Mouse (Mus musculus) erythroblast, embryonic 14.5 days (primary cell): ENCODE data around the gene Ghr. TPM values are rescaled to one million over a fixed set of nuclear protein-coding genes. Genes with fewer than 3 reads are reported as not detected.

ENCODE experiments used
- H3K27me3 ChIP-seq: 2 replicates; pipeline ENCODE4 v1.6.1; 2012; ENCODE audit warnings: inconsistent platforms; ENCODE audit not compliant: control insufficient read depth
- H3K36me3 ChIP-seq: 2 replicates; pipeline ENCODE4 v1.6.1; 2012; ENCODE audit warnings: mild to moderate bottlenecking, inconsistent platforms; ENCODE audit not compliant: control insufficient read depth
- H3K4me1 ChIP-seq: 2 replicates; pipeline ENCODE4 v1.6.1; 2012; ENCODE audit warnings: inconsistent platforms; ENCODE audit not compliant: control insufficient read depth
- H3K4me3 ChIP-seq: replicated peaks from 2 replicates; pipeline ENCODE3; 2012; ENCODE audit warnings: moderate library complexity, mild to moderate bottlenecking, inconsistent platforms
- H3K9me3 ChIP-seq: 2 replicates; pipeline ENCODE4 v1.6.1; 2012; ENCODE audit warnings: low read length, inconsistent platforms, mixed read lengths; ENCODE audit not compliant: control insufficient read depth
- GATA1 ChIP-seq: IDR thresholded peaks from 2 replicates; pipeline ENCODE4 v1.6.1; 2012; ENCODE audit warnings: low read length, inconsistent platforms, mixed read lengths
- TAL1 ChIP-seq: IDR thresholded peaks from 3 replicates; pipeline ENCODE4 v1.6.1; 2012; ENCODE audit warnings: low read length, inconsistent platforms, mixed read lengths
- polyA plus RNA-seq: library from polyadenylated mRNA; stranded (reverse); fragments of >175 nt; gene quantifications from 2 replicates; pipeline ENCODE4 v1.2.3, GENCODE M21; 2012

Gene Ghr
- polyA plus RNA-seq, 1 experiment, result not detected

DNA sequence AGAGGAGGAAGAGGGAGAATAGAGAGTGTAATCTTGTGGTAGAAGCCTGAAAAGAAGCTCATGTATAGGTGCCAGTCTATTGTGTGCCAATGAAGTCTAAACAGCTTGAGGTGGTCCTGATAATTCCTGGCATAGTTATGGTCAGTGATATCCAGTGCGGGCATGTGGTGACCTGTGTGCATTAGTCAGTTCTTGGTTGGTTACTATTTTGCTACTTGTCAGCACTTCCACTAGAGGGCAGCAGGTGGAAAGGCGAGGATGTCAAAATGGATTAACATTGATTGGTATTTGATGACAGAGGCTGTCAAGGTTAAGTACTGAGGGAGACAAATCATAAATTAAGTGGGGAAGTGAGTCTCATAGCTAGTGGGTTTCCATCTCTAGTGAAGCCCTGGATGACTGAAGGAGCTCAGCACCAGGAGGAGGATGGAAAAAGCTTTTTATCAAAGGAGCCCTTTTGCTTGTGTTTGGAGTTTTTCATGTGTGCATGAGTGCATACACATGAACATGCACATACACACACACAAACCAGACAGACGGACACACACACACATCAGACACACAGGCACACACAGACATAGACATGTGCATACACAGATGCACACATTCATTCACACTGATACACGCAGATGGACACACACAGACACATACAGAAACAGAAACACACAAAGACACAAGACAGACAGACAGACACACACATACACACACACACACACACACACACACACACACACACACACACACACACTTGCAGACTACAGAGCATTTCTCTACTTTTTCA lies 141.6 kb downstream of the Ghr start:
- no peaks in the 10 kb centered on the region for H3K9me3 ChIP-seq
- H3K27me3 ChIP-seq, result no peaks in the 10 kb centered on the region
- TF ChIP-seq TAL1 (no peak), GATA1 (no peak)
- H3K4me3 ChIP-seq, result no peak overlapping the region
- H3K36me3 ChIP-seq, result no peaks in the 10 kb centered on the region
- no peaks in the 10 kb centered on the region for H3K4me1 ChIP-seq

DNA sequence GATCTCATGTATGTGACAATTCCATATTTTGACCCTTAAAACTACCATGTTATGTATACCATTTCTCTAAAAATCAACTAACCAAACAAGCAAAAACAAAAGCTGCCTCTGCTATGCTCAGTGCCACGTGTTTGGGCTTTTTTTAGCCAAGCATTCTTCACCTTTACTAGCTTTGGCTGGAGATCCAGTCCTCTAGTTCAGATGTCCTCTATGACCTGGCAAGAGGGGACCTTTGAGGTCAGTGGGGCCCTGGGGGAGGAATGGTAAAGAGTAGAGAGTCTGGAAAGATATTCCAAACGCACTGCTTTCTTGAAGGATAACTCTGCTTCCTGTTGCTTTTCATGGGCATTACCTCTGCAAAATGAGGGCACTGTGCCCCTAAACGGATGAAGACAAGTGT lies 145.9 kb downstream of the Ghr start:
- H3K4me3 ChIP-seq, result no peak overlapping the region
- no peak for TF ChIP-seq TAL1
- no peak for TF ChIP-seq GATA1
- no peaks in the 10 kb centered on the region for H3K36me3 ChIP-seq
- H3K27me3 ChIP-seq, result no peaks in the 10 kb centered on the region
- H3K4me1 ChIP-seq, result no peaks in the 10 kb centered on the region
- H3K9me3 ChIP-seq, result no peaks in the 10 kb centered on the region

DNA sequence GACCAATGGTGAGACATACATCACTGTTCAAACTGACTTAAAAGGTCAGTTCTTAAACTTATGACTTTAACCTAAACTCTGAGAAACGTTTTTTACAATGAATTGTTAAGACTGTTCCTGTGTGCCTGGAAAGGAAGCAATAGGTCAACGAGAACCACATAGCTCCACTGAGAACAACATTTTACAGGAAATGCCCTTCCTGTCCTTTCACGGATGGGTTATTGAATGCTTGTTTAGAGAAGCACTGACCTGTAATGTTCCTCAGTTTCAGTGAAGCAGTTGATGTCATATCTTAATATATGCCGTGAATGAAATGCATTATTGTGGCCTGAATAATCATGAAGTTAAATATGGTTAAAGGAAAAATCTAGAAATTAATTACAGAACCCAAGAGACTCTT lies 147.7 kb downstream of the Ghr start:
- no peaks in the 10 kb centered on the region for H3K9me3 ChIP-seq
- no peaks in the 10 kb centered on the region for H3K4me1 ChIP-seq
- H3K36me3 ChIP-seq, result no peaks in the 10 kb centered on the region
- H3K4me3 ChIP-seq, result no peak overlapping the region
- TF ChIP-seq GATA1 (no peak), TAL1 (no peak)
- H3K27me3 ChIP-seq, result no peaks in the 10 kb centered on the region

DNA sequence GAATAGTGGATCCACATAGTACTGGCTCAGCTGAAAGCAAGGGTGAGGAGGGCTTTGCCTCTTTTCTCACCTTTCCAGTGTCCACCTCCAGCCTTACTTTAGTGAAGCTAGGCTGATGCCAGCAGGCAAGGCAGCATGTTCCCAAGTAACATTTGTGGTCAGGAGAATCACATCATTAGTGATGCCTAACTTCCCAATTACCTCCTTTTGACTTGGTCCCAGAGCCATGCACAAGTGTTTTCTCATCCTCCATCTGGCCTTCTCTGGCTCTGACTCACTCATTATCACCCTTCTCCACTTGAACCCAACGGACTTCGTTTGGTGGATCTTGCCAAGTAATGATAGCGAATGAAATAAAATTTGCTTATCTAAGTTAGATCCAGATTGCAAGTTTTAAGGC lies 148.8 kb downstream of the Ghr start:
- H3K27me3 ChIP-seq, result no peaks in the 10 kb centered on the region
- H3K4me1 ChIP-seq, result no peaks in the 10 kb centered on the region
- no peaks in the 10 kb centered on the region for H3K9me3 ChIP-seq
- TF ChIP-seq TAL1, result no peak
- TF ChIP-seq GATA1, result no peak
- no peaks in the 10 kb centered on the region for H3K36me3 ChIP-seq
- H3K4me3 ChIP-seq, result no peak overlapping the region

DNA sequence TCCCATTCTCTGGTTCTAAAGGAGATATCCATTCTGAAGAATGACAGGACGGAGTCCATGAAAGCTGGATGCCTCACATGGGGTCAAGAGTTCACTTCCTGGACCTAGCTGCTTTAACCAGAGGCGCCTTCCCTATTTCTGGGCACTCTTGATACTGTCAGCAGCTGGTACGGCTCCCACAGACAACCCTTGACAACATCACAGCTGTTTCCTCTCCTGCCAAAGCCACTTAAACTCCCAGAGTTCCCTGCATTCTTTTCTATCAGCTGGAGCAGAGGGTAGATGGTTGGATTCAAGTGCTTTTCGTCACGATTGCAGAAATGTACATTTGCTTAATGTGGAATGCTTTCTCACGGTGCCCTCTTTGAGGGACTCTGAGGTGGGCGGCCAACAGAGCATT lies 150.0 kb downstream of the Ghr start:
- no peak for TF ChIP-seq GATA1
- no peak for TF ChIP-seq TAL1
- Histone ChIP-seq H3K4me1 (no peaks in the 10 kb centered on the region), H3K4me3 (no peak overlapping the region), H3K9me3 (no peaks in the 10 kb centered on the region), H3K36me3 (no peaks in the 10 kb centered on the region), H3K27me3 (no peaks in the 10 kb centered on the region)

DNA sequence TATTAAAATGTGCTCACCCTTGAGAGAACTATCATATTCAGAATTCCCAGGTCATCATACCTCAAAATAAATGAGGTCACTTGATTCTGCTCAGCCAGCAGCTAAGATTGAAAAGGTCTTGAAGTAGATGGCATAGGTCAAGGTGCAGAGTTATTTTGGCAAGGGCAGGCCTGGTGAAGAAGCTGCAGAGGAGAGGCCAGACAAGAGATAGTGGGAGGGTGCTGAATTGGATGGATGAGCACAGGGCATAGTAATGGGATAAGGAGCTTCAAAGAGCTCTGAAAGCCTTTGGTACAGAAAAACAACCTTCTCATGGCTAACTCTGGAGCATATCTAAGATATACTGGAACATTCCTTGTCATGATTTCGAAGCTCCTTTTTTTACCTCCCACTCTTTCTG lies 150.5 kb downstream of the Ghr start:
- no peaks in the 10 kb centered on the region for H3K27me3 ChIP-seq
- TF ChIP-seq GATA1, result no peak
- no peak for TF ChIP-seq TAL1
- no peaks in the 10 kb centered on the region for H3K36me3 ChIP-seq

DNA sequence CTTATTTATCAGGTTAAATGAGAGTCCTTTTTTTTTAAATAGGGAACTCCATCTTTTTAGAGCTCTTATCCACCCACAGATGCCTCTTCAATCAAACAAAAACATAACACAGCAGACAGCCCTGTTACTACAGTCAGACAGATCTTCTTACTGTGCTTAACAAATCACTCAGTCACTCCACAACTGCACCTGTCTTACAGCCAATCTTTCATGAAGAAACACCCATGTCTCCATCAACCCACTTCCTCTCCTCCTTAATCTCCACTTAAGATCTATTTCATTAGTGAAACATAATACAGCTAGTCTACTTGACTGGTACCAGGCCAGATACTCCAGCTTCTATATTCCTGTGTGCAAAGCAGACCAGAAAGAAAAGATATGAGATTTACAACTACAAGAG lies 153.9 kb downstream of the Ghr start:
- no peaks in the 10 kb centered on the region for H3K36me3 ChIP-seq
- TF ChIP-seq GATA1 (no peak), TAL1 (no peak)
- H3K9me3 ChIP-seq, result no peaks in the 10 kb centered on the region
- H3K4me1 ChIP-seq, result no peaks in the 10 kb centered on the region
- no peak overlapping the region for H3K4me3 ChIP-seq
- H3K27me3 ChIP-seq, result no peaks in the 10 kb centered on the region

More for the DNA sequence above, 150.5 kb downstream of the Ghr start:
- Histone ChIP-seq H3K9me3 (no peaks in the 10 kb centered on the region), H3K4me1 (no peaks in the 10 kb centered on the region), H3K4me3 (no peak overlapping the region)

DNA sequence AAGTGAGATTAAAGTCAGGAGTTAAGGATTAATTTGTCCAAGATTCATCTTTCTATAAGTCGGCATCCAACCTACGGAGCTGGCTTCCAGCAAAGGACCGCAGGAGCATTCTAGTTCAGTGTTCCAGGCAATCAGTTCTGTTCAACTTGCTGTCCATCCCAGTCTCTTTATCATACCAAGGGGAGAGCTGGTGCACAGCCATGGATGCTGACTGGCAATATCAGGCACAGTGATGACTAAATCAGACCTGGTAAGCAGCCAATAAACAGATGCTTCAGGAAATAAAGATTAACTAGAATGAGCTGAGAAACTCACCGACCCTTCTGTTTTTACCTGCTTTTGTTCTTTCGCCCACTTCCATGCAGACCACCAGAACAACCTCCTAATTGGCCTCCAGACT lies 154.3 kb downstream of the Ghr start:
- H3K36me3 ChIP-seq, result no peaks in the 10 kb centered on the region
- H3K4me3 ChIP-seq, result no peak overlapping the region
- no peak for TF ChIP-seq TAL1
- no peak for TF ChIP-seq GATA1
- H3K4me1 ChIP-seq, result no peaks in the 10 kb centered on the region
- no peaks in the 10 kb centered on the region for H3K27me3 ChIP-seq
- H3K9me3 ChIP-seq, result no peaks in the 10 kb centered on the region

DNA sequence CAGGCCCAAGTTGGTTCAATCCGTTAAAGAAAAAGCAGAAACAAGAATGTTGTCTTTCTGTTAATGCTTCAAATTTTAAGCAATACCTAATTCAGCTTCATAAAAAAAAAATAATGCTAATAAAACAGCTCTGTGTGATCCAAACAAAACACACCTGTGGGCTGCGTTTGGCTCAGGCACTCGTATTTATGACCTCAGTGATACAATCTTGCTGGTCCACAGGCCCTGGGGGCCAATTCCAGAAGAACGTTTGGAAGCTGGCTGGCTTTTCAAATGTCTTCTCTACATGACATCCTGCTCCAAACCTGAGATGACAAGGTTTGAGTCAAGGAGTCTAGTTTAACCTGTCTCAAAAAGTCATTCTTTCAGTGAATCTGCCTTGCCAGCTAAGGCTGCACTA lies 156.9 kb downstream of the Ghr start:
- H3K36me3 ChIP-seq, result no peaks in the 10 kb centered on the region
- H3K4me1 ChIP-seq, result no peaks in the 10 kb centered on the region
- no peak overlapping the region for H3K4me3 ChIP-seq
- H3K9me3 ChIP-seq, result no peaks in the 10 kb centered on the region
- TF ChIP-seq GATA1, result no peak
- H3K27me3 ChIP-seq, result no peaks in the 10 kb centered on the region

DNA sequence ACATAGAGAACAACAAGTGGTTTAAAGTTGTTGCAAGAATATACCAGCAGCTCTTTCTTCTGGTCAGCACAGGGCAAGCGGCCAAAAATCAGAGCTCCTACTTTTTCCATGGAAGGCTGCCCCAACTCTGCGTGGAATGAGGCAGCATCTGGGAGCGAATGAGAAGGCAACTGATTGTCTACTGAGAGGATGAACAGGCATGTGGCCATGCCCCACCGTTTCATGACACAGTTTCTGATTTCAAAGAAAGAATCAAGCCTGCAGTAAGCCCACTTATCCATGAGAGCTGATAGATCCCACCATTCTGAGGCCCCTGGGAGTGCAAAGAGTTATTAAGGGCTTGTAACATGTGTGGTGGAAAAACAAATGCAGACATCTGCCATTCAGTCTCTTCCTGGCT lies 160.1 kb downstream of the Ghr start:
- TF ChIP-seq TAL1 (no peak), GATA1 (no peak)
- no peaks in the 10 kb centered on the region for H3K36me3 ChIP-seq
- no peak overlapping the region for H3K4me3 ChIP-seq

More for the DNA sequence above, 160.1 kb downstream of the Ghr start:
- Histone ChIP-seq H3K4me1 (no peaks in the 10 kb centered on the region), H3K27me3 (no peaks in the 10 kb centered on the region), H3K9me3 (no peaks in the 10 kb centered on the region)
